Mouse (Mus musculus) stomach, embryonic 15.5 days (tissue): ENCODE data around the gene Smim20. TPM values are rescaled to one million over a fixed set of nuclear protein-coding genes. Genes with fewer than 3 reads are reported as not detected.

ENCODE experiments used
- ATAC-seq: fragments of 200-750 bp; cut with Nextera tagmentation; 2 replicates; pipeline ENCODE4 v1.8.0; 2017; ENCODE audit warnings: low read depth, moderate number of reproducible peaks, moderate TSS enrichment; ENCODE audit not compliant: insufficient read depth, low FRiP score
- H3K27ac ChIP-seq: fragments of 300-500 bp; sonication (generic); 2 replicates; pipeline ENCODE4 v1.5.1; 2015; ENCODE audit warnings: mild to moderate bottlenecking, inconsistent platforms
- H3K27me3 ChIP-seq: fragments of 300-500 bp; sonication (generic); replicated peaks from 2 replicates; pipeline ENCODE4 v1.6.1; 2015; ENCODE audit warnings: inconsistent platforms
- H3K36me3 ChIP-seq: fragments of 300-500 bp; sonication (generic); 2 replicates; pipeline ENCODE4 v1.6.1; 2015; ENCODE audit warnings: inconsistent platforms
- H3K4me1 ChIP-seq: fragments of 300-500 bp; sonication (generic); 2 replicates; pipeline ENCODE4 v1.6.1; 2015; ENCODE audit warnings: inconsistent platforms
- H3K4me2 ChIP-seq: fragments of 300-500 bp; sonication (generic); 2 replicates; pipeline ENCODE4 v1.6.1; 2015; ENCODE audit warnings: mild to moderate bottlenecking, inconsistent platforms
- H3K4me3 ChIP-seq: fragments of 300-500 bp; sonication (generic); replicated peaks from 2 replicates; pipeline ENCODE4 v1.5.1; 2015; ENCODE audit warnings: inconsistent platforms
- H3K9ac ChIP-seq: fragments of 300-500 bp; sonication (generic); 2 replicates; pipeline ENCODE4 v1.6.1; 2015; ENCODE audit warnings: inconsistent platforms
- H3K9me3 ChIP-seq: fragments of 300-500 bp; sonication (generic); 2 replicates; pipeline ENCODE4 v1.6.1; 2016; ENCODE audit warnings: inconsistent platforms
- WGBS: fragments of 180-500 bp; shearing (Covaris S2); methylation state at CpG from one replicate; pipeline ENCODE4 v1.1.7; 2015; 5-methylcytosine and 5-hydroxymethylcytosine counted together
- polyA plus RNA-seq: library from polyadenylated mRNA; unstranded; fragments of >200 nt; fragmentation: Nextera tagmentation; extraction: Ambion mirVana; gene quantifications from 2 replicates; pipeline ENCODE4 v1.2.1, GENCODE M21; 2015

Smim20 gene
- polyA plus RNA-seq, result 85.6 and 89.8 TPM in 2 replicates

GRCm38 (mm10) chr5:53266931-53267853 is at the start of gene Smim20:
Gene Smim20, plus strand, starts transcription at chr5:53267083.
- no peaks in the 10 kb centered on the region for H3K9me3 ChIP-seq
- H3K36me3 ChIP-seq, result no peaks in the 10 kb centered on the region
- H3K9ac ChIP-seq, result peak within 1 kb of the TSS; percentile 13; the same call in 1 of the 2 replicates
- peaks cover 4% of the 10 kb centered on the region; the same call in 1 of the 2 replicates for H3K4me1 ChIP-seq
- H3K4me3 ChIP-seq, result peak within 1 kb of the TSS; percentile 57
- 12% methylated on average over 53 of the region's 53 CpGs for WGBS
- peak within 1 kb of the TSS; percentile 58 for H3K27ac ChIP-seq
- ATAC-seq, result peak; percentile 95
- H3K27me3 ChIP-seq, result no peaks in the 10 kb centered on the region
- H3K4me2 ChIP-seq, result peak within 1 kb of the TSS; percentile 69

- no peaks in the 10 kb centered on the region for H3K4me1 ChIP-seq
- H3K9me3 ChIP-seq, result no peaks in the 10 kb centered on the region
- no peaks in the 10 kb centered on the region for H3K36me3 ChIP-seq
- ATAC-seq, result 0 out of 2 replicates have a peak, but pooled peaks have one; percentile 10
- WGBS, result 78% methylated on average over 13 of the region's 13 CpGs
- no peak overlapping the region for H3K4me2 ChIP-seq
- no peak overlapping the region for H3K9ac ChIP-seq
- no peak overlapping the region for H3K4me3 ChIP-seq
- no peak overlapping the region for H3K27ac ChIP-seq
- no peaks in the 10 kb centered on the region for H3K27me3 ChIP-seq
Observed at GRCm38 (mm10) chr5:53225434-53225833, 41.4 kb upstream of the Smim20 start.

- no peaks in the 10 kb centered on the region for H3K9me3 ChIP-seq
- H3K4me1 ChIP-seq, result peaks cover 2% of the 10 kb centered on the region; the same call in 1 of the 2 replicates
- no peaks in the 10 kb centered on the region for H3K27me3 ChIP-seq
- no peak overlapping the region for H3K4me2 ChIP-seq
- H3K36me3 ChIP-seq, result no peaks in the 10 kb centered on the region
- no peak overlapping the region for H3K27ac ChIP-seq
- no peak for ATAC-seq
- 60% methylated on average over 4 of the region's 4 CpGs for WGBS
- H3K9ac ChIP-seq, result no peak overlapping the region
- H3K4me3 ChIP-seq, result no peak overlapping the region
Observed at GRCm38 (mm10) chr5:53230560-53230959, 36.3 kb upstream of the Smim20 start.

DNA sequence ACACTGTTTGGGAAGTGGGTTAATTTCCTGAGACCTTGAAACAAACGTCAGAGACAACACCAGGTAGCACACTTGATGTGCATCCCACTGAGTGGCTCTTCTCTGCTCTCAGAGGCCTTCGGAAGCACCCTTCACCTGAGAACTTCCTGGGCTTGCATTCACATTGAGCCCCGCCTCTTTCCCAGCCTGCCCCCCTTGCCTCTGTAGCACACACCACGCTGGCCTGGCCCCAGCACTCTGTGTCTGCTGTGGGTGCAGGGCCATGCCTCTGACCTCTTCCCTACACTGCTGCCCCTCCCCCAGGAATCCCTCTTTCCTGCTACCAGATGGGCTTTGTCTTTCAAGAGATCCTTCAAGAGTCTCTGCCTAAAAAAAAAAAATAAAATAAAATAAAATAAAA is 31.3 kb upstream of the Smim20 start:
- H3K27me3 ChIP-seq, result no peaks in the 10 kb centered on the region
- H3K9me3 ChIP-seq, result no peaks in the 10 kb centered on the region
- no peak overlapping the region for H3K9ac ChIP-seq
- no peak overlapping the region for H3K4me3 ChIP-seq
- no peak overlapping the region for H3K4me2 ChIP-seq
- 7% methylated on average over 4 of the region's 4 CpGs for WGBS
- ATAC-seq, result 0 out of 2 replicates have a peak, but pooled peaks have one; percentile 65
- no peaks in the 10 kb centered on the region for H3K36me3 ChIP-seq
- peaks cover 6% of the 10 kb centered on the region; the same call in 1 of the 2 replicates for H3K4me1 ChIP-seq
- H3K27ac ChIP-seq, result peak overlapping the region; percentile 8; the same call in 1 of the 2 replicates

DNA sequence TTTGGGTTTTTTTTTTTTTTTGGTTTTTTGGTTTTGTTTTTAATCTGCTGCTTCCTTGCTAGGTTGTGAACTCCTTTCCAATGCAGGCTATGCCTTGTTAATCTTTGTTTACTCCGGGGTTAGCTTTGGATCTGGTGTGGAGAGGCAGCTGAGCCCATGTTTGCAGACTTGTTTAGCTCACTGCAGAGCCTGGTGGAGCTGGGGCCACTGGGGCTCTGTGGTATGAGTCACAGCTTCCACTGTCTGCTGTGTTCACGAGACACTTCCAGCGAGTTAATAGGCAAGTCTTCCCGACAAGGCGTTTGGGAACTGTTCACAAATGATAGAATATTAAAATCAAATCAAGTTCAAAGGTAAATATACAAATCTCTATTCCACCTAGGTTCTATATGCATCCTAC is 30.7 kb upstream of the Smim20 start:
- Histone ChIP-seq H3K4me3 (no peak overlapping the region), H3K9me3 (no peaks in the 10 kb centered on the region), H3K27ac (no peak overlapping the region), H3K27me3 (no peaks in the 10 kb centered on the region), H3K4me2 (no peak overlapping the region), H3K4me1 (peaks cover 6% of the 10 kb centered on the region; the same call in 1 of the 2 replicates), H3K9ac (no peak overlapping the region), H3K36me3 (no peaks in the 10 kb centered on the region)
- peak; percentile 72 for ATAC-seq
- WGBS, result 12% methylated on average over 5 of the region's 5 CpGs

DNA sequence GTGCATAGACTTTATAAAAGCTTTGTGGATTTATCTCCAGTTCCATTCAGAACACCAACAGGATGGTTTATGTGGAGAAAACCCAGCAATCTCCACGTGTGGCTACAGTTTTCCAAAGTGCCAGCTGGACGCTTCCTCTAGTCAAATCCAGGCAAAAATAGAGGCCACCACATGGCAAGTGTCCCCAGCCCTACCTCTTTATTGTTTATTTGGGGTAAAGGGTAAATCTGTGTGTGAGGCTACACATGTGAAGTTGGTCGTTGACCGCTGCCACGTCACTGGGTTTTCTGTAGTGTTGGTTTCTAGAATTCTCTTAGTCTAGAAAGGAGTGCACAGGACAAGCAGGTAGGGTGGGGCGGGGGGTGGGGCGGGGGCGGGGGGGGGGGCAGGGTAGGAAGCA is 30.1 kb upstream of the Smim20 start:
- Histone ChIP-seq H3K27ac (no peak overlapping the region), H3K4me1 (peaks cover 6% of the 10 kb centered on the region; the same call in 1 of the 2 replicates), H3K27me3 (no peaks in the 10 kb centered on the region), H3K36me3 (no peaks in the 10 kb centered on the region), H3K9me3 (no peaks in the 10 kb centered on the region), H3K4me2 (no peak overlapping the region), H3K9ac (no peak overlapping the region), H3K4me3 (no peak overlapping the region)
- ATAC-seq, result no peak
- WGBS, result 82% methylated on average over 7 of the region's 8 CpGs

GRCm38 (mm10) chr5:53238761-53239160 is 28.1 kb upstream of the Smim20 start:
- Histone ChIP-seq H3K4me2 (no peak overlapping the region), H3K27me3 (no peaks in the 10 kb centered on the region), H3K36me3 (no peaks in the 10 kb centered on the region), H3K9ac (no peak overlapping the region), H3K4me3 (no peak overlapping the region), H3K27ac (no peak overlapping the region), H3K9me3 (no peaks in the 10 kb centered on the region), H3K4me1 (peaks cover 6% of the 10 kb centered on the region; the same call in 1 of the 2 replicates)
- 85% methylated on average over 7 of the region's 7 CpGs for WGBS
- no peak for ATAC-seq

DNA sequence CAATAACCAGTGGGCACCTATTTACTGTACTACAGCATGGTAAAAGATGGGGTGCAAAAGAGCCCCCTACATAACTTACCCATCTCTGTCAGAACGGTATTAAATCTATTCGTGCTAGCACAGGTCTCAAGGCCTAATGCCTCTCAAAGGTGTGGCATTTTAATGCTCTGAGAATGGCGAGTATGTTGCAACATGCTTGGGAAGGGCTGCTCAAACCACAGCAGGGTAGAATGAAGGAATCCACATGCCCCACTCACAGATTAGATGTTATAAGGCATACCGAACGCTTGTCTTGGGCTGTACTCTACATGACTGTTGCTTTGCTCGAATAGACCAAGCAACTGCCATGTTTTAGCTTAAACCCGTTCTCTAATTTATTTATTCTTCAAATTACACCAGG is 27.7 kb upstream of the Smim20 start:
- H3K9ac ChIP-seq, result no peak overlapping the region
- no peak overlapping the region for H3K4me3 ChIP-seq
- no peaks in the 10 kb centered on the region for H3K36me3 ChIP-seq
- no peak overlapping the region for H3K4me2 ChIP-seq
- H3K27ac ChIP-seq, result no peak overlapping the region
- no peak for ATAC-seq
- no peaks in the 10 kb centered on the region for H3K27me3 ChIP-seq
- 81% methylated on average over 7 of the region's 7 CpGs for WGBS
- H3K4me1 ChIP-seq, result peaks cover 6% of the 10 kb centered on the region; the same call in 1 of the 2 replicates
- H3K9me3 ChIP-seq, result no peaks in the 10 kb centered on the region

DNA sequence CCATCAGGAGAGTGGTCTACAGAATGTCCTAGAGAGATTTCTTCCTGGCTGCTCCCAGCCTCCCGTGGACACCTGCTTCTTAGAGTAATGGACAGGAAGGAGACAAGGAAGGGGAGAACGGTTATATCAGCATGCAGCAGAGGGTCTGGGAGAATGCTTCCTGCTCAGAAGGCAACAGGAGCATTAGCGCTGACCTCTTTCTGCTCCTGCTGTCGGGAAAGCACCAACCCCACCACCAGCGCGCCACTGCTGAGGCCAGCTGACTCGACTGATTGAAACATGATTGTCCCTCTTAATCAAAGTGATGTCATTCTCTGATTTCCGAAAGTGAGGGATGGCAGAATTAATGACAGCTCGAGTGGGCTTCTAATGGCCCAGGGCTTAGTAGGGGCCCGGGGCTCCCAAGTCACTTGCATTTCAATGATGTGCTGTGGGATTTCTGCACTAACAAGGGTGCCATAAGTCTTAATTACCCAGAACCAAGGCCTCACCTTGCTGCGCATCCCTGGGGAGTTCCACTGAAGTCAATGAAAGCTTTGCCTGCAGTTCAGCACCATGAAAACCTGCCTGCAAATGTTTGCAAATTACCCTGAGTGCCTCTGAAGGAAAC is 26.9 kb upstream of the Smim20 start:
- peaks cover 6% of the 10 kb centered on the region; the same call in 1 of the 2 replicates for H3K4me1 ChIP-seq
- H3K4me3 ChIP-seq, result no peak overlapping the region
- no peak overlapping the region for H3K4me2 ChIP-seq
- ATAC-seq, result no peak
- no peak overlapping the region for H3K27ac ChIP-seq
- no peaks in the 10 kb centered on the region for H3K9me3 ChIP-seq
- H3K9ac ChIP-seq, result no peak overlapping the region
- 49% methylated on average over 11 of the region's 11 CpGs for WGBS
- H3K36me3 ChIP-seq, result no peaks in the 10 kb centered on the region
- no peaks in the 10 kb centered on the region for H3K27me3 ChIP-seq

GRCm38 (mm10) chr5:53241109-53241508 is 25.8 kb upstream of the Smim20 start:
- H3K27me3 ChIP-seq, result 0 out of 2 replicates have a peak, but pooled peaks cover 4% of the 10 kb centered on the region
- no peak overlapping the region for H3K27ac ChIP-seq
- 0 out of 2 replicates have a peak, but pooled peaks cover 1% of the 10 kb centered on the region for H3K4me1 ChIP-seq
- H3K9me3 ChIP-seq, result no peaks in the 10 kb centered on the region
- no peaks in the 10 kb centered on the region for H3K36me3 ChIP-seq
- H3K9ac ChIP-seq, result no peak overlapping the region
- H3K4me2 ChIP-seq, result no peak overlapping the region
- peak; percentile 61 for ATAC-seq
- H3K4me3 ChIP-seq, result no peak overlapping the region
- WGBS, result 51% methylated on average over 2 of the region's 2 CpGs

- 78% methylated on average over 5 of the region's 5 CpGs for WGBS
- no peaks in the 10 kb centered on the region for H3K36me3 ChIP-seq
- no peak overlapping the region for H3K4me2 ChIP-seq
- no peak overlapping the region for H3K9ac ChIP-seq
- no peak for ATAC-seq
- no peak overlapping the region for H3K27ac ChIP-seq
- H3K9me3 ChIP-seq, result no peaks in the 10 kb centered on the region
- H3K4me1 ChIP-seq, result no peaks in the 10 kb centered on the region
- H3K27me3 ChIP-seq, result 0 out of 2 replicates have a peak, but pooled peaks cover 4% of the 10 kb centered on the region
- no peak overlapping the region for H3K4me3 ChIP-seq
Observed at GRCm38 (mm10) chr5:53241963-53242362, 24.9 kb upstream of the Smim20 start.
